ENCODE assay signal across 11 mouse cellular contexts in genomic region chr19:34270106-34270726, GRCm38 (mm10). TPM values are rescaled to one million over a fixed set of nuclear protein-coding genes. Genes with fewer than 3 reads are reported as not detected.
A peak's percentile ranks its signal among the peaks of the same experiment; 100 is the strongest.
DNase-seq lines count a peak whose midpoint lies in the region; ATAC-seq and TF ChIP-seq lines count a peak whose summit lies in the region.
"Had no signal": no experiment of that assay in that cellular context is flagged by ENCODE, and none has a peak within 500 bp of the region (broad histone marks: within the 10 kb centered on the region; RNA-seq: fewer than 3 reads in every experiment).

No protein-coding gene starts in this region.

- no peaks in the 10 kb centered on the region; the same call in 1 of the 2 replicates for H3K4me1 ChIP-seq in lung, adult 2 months (ENCODE audit: control insufficient read depth, insufficient read depth, low read length)
- H3K4me1 ChIP-seq: liver, embryonic 15.5 days; neural tube, embryonic 15.5 days had no signal

- no peak overlapping the region for H3K4me3 ChIP-seq in lung, adult 2 months (replicated peaks; ENCODE audit: extremely low read depth, low read depth, low read length)
- H3K4me3 ChIP-seq: liver, embryonic 15.5 days; neural tube, embryonic 15.5 days had no signal

- peak; percentile 97 for ATAC-seq in megakaryocyte, adult 5-6 weeks (ENCODE audit: poor library complexity, severe bottlenecking)
- ATAC-seq in cerebellum, adult (ENCODE audit: insufficient number of reproducible peaks, low FRiP score, low TSS enrichment), result no peak

- WGBS in lung, adult 2 months, result 67% methylated on average over 11 of the region's 11 CpGs

- TF ChIP-seq POLR2A in lung, adult 2 months (IDR thresholded peaks at IDR 0.05; ENCODE audit: borderline replicate concordance, extremely low read depth, low read depth, low read length), result no peak

- DNase-seq in lung, adult 18-20 months, result peak; percentile 60 to 70
- DNase-seq in lung, adult 2 months, result no peak
- DNase-seq in c-Kit-positive CD71-negative TER-119-negative erythroid progenitor cells, embryonic 14.5 days (ENCODE audit: low read depth), result peak; percentile 25
- no peak for DNase-seq in adrenal gland, postnatal 10 days
- DNase-seq in right cerebral cortex, postnatal 36 days (ENCODE audit: low spot score in 2 of 2), result no peak
- DNase-seq: cerebellum, adult 2 months; thymus, adult 2 months had no signal

- TF ChIP-seq CTCF in lung, adult 2 months (IDR thresholded peaks at IDR 0.05; ENCODE audit: insufficient read depth, low read length), result no peak

RNA-seq across cellular contexts. Expression of gene Acta2, which starts 14.8 kb away (rescaled TPM):
- polyA plus RNA-seq in lung, adult 2 months (2012; rRNA removed), result 337 and 584 TPM in 2 replicates
- total RNA-seq in megakaryocyte, adult 5-6 weeks (2015), result 5.4 and 6.4 TPM in 2 replicates
- total RNA-seq in megakaryocyte, adult 5-6 weeks (2017), result 3.7 and 4.7 TPM in 2 replicates
- 100 to 1,000 TPM in 1 of 2 experiments, 10 to 100 TPM in 1; 69.7 to 135 TPM for total RNA-seq in adrenal gland, postnatal 10 days (2021)

RNA-seq across cellular contexts. Expression of gene Fas, which starts 20.2 kb away (rescaled TPM):
- 9.2 and 10.0 TPM in 2 replicates for polyA plus RNA-seq in lung, adult 2 months (2012; rRNA removed)
- total RNA-seq in megakaryocyte, adult 5-6 weeks (2015), result 20.5 and 37.5 TPM in 2 replicates
- total RNA-seq in megakaryocyte, adult 5-6 weeks (2017), result 25.1 and 29.8 TPM in 2 replicates
- 10 to 100 TPM; 12.1 to 18.2 TPM for total RNA-seq in adrenal gland, postnatal 10 days (2021)

Comparison
In these comparisons a context has a peak if more than half of its experiments do, and no peak if none do; other contexts are left out.
1. DNase-seq: peak in lung, adult 18-20 months (2 of 2) and c-Kit-positive CD71-negative TER-119-negative erythroid progenitor cells, embryonic 14.5 days (single experiment); none in lung, adult 2 months (single experiment), adrenal gland, postnatal 10 days (single experiment) and right cerebral cortex, postnatal 36 days (0 of 2).
2. RNA of gene Acta2, which starts 14.8 kb away (total RNA-seq): 69.7 to 135 TPM in adrenal gland, postnatal 10 days; 3.7 to 6.4 TPM in megakaryocyte, adult 5-6 weeks; every median in the first group is over 4 times any median in the second.